In the genomic region with DNA sequence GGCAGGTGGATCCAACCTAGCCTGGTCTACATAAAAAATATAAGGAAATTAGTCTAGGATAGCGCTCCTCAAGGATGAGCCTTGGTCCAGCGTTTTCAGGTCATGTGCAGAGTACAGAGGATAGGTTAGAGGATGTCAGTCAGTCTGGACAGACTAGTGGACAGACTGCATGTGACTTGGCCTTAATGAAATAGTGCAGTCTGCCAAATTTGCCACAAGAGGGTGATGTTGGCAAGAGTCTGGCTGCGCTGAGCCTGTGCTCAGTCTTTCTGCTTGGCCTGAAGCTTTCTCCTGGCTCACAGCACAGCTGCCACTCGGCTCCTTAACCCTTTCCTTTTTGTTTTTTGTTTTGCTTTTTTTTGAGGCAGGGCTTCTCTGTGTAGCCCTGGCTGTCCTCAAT, we compare ENCODE assay signal across 1 mouse cellular context.
TF ChIP-seq lines count a peak whose summit lies in the region.

No protein-coding gene starts in this region.

TF ChIP-seq in myocyte, 11 proteins besides CTCF, POLR2A, EP300 and RAD21 (continued from another document):
- TF ChIP-seq MYOD1 (IDR thresholded peaks at IDR 0.05; ENCODE audit: control insufficient read depth in 1 of 3, insufficient read length in 2 of 3, low read depth in 2 of 3) (no peak), TCF3 (IDR thresholded peaks at IDR 0.05; ENCODE audit: insufficient read length, low read depth) (no peak), MYOG (IDR thresholded peaks at IDR 0.05; ENCODE audit: control insufficient read depth in 1 of 3, insufficient read depth in 1 of 3, insufficient read length in 2 of 3, low read depth in 2 of 3) (peak in 2 of 3 experiments; percentile 31 to 49), CEBPB (IDR thresholded peaks at IDR 0.05; ENCODE audit: insufficient read depth, poor library complexity, severe bottlenecking) (no peak)
